Mouse (Mus musculus) hindbrain, embryonic 11.5 days (tissue): ENCODE measurements around the gene Sypl2. TPM values are rescaled to one million over a fixed set of nuclear protein-coding genes. Genes with fewer than 3 reads are reported as not detected.

Source experiments
- ATAC-seq: fragments of 200-750 bp; cut with Nextera tagmentation; 2 replicates; pipeline ENCODE4 v1.8.0; 2017; ENCODE audit warnings: mild to moderate bottlenecking, moderate TSS enrichment, moderate library complexity; ENCODE audit not compliant: low FRiP score
- DNase-seq: peaks from one replicate; pipeline ENCODE4 v3.0.0-alpha.2; 2015; ENCODE audit warnings: low spot score
- H3K27ac ChIP-seq: fragments of 300-500 bp; sonication (generic); 2 replicates; pipeline ENCODE4 v1.5.1; 2014; ENCODE audit warnings: mild to moderate bottlenecking, low read depth, low read length
- H3K27me3 ChIP-seq: fragments of 300-500 bp; sonication (generic); 2 replicates; pipeline ENCODE4 v1.6.1; 2014; ENCODE audit warnings: mild to moderate bottlenecking, low read length, moderate library complexity, mixed read lengths; ENCODE audit not compliant: control insufficient read depth, insufficient read depth
- H3K36me3 ChIP-seq: fragments of 300-500 bp; sonication (generic); 2 replicates; pipeline ENCODE4 v1.6.1; 2014; ENCODE audit warnings: mild to moderate bottlenecking, low read length, moderate library complexity, mixed read lengths; ENCODE audit not compliant: control insufficient read depth, insufficient read depth
- H3K4me1 ChIP-seq: fragments of 300-500 bp; sonication (generic); replicated peaks from 2 replicates; pipeline ENCODE4 v1.6.1; 2014; ENCODE audit warnings: low read length, mixed read lengths; ENCODE audit not compliant: control insufficient read depth, insufficient read depth
- H3K4me2 ChIP-seq: fragments of 300-500 bp; sonication (generic); replicated peaks from 2 replicates; pipeline ENCODE4 v1.6.1; 2014; ENCODE audit warnings: mild to moderate bottlenecking, low read depth, low read length
- H3K4me3 ChIP-seq: fragments of 300-500 bp; sonication (generic); 2 replicates; pipeline ENCODE4 v1.5.1; 2014; ENCODE audit warnings: low read depth, low read length
- H3K9ac ChIP-seq: fragments of 300-500 bp; sonication (generic); 2 replicates; pipeline ENCODE4 v1.6.1; 2014; ENCODE audit warnings: low read depth, low read length
- H3K9me3 ChIP-seq: fragments of 300-500 bp; sonication (generic); 2 replicates; pipeline ENCODE4 v1.6.1; 2016; ENCODE audit warnings: low read length; ENCODE audit not compliant: control insufficient read depth
- WGBS: fragments of 180-500 bp; shearing (Covaris S2); extraction: QIAGEN DNeasy Blood & Tissue Kit; methylation state at CpG from one replicate; pipeline ENCODE4 v1.1.7; 2014; 5-methylcytosine and 5-hydroxymethylcytosine counted together
- polyA plus RNA-seq: library from polyadenylated mRNA; unstranded; fragments of >200 nt; fragmentation: Nextera tagmentation; extraction: Ambion mirVana; gene quantifications from 2 replicates; pipeline ENCODE4 v1.2.1, GENCODE M21; 2014

Sypl2 gene
- polyA plus RNA-seq, 1 experiment from 2014 or later, result 0.59 TPM

DNA sequence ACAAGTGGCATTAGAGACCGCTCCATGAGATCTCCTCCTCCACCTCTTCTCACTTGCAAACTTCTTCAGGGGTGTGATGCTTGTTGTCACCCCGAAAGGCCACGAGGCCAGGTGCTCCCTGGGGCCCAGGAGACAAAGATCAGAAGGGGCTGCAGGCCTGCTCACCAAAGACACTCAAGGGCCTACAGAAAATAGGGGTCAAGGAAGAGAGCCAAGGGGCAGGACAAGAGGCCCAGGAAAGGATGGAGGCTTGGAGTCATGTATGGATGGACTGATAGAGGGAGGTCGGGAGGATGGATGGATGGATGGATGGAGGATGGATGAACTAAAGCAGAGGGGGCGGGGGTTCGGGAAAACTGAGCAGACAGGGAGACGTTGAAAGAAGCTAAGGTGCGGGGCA is 16.9 kb downstream of the Sypl2 start:
- no peak for DNase-seq
- Histone ChIP-seq H3K9me3 (no peaks in the 10 kb centered on the region), H3K27ac (peak overlapping the region; percentile 96), H3K9ac (peak overlapping the region; percentile 89), H3K36me3 (peaks cover 3% of the 10 kb centered on the region; the same call in 1 of the 2 replicates), H3K4me1 (no peaks in the 10 kb centered on the region; the same call in none of the 2 replicates), H3K27me3 (no peaks in the 10 kb centered on the region), H3K4me2 (peak overlapping the region; percentile 67), H3K4me3 (peak overlapping the region; percentile 68)
- ATAC-seq, result peak; percentile 21
- WGBS, result 8% methylated on average over 8 of the region's 8 CpGs

DNA sequence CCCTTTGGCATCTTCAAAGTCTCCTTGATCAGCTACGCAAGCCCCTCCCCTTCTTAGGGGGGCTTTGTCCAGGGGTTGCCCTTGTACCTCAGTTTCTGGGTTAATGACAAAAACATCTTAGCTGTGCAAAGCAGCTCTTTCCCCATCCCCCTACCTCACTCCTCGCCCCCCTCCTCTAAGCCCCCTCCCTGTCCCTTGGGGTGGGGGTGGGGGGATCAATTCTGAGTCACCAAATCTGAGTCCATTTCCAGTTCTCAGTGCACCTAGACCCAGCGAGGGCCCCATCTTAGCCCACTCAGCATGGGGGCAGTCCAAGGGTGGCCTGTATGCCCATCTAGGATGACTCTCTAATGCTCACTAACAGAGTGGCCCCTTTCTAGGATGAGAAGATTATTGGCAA is 17.4 kb downstream of the Sypl2 start:
- DNase-seq (no peak), ATAC-seq (no peak)
- no peaks in the 10 kb centered on the region for H3K27me3 ChIP-seq
- peak overlapping the region; percentile 67 for H3K4me2 ChIP-seq
- H3K4me1 ChIP-seq, result no peaks in the 10 kb centered on the region; the same call in none of the 2 replicates
- H3K27ac ChIP-seq, result peak overlapping the region; percentile 96; the same call in 1 of the 2 replicates
- peaks cover 3% of the 10 kb centered on the region; the same call in 1 of the 2 replicates for H3K36me3 ChIP-seq
- WGBS, result 63% methylated on average over 3 of the region's 3 CpGs
- peak overlapping the region; percentile 68 for H3K4me3 ChIP-seq
- H3K9me3 ChIP-seq, result no peaks in the 10 kb centered on the region
- H3K9ac ChIP-seq, result peak overlapping the region; percentile 89

DNA sequence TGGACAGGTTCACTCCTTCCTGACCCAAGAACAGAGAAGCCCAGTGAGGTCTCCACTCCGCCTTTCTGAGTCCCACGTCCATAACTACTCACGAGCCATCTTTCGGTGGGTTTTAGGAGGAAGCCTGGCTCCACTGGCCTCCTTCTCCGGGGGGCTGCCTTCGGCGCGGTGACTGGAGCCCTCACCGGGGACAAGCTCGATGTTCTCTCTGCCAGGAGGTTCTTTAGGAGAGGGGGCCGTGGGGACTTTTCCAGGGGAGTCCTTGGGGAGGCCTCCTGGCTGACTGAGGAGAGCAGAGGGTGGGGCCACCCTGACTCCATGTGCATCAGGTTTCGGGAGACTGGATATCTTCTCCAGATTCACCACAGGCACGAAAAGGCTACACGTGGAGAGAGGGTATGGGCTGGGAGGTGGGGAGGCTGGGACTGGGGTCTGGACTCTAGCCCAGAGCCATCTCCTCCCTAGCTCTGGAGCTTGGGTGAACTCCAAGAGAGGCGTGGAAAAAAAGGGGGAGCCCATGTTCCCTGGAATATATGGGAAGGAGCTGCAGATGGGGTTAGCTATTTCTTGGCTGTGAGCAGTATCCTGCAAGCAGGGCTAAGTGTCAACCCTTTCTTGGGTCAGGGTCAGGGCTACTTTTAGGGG is 19.6 kb downstream of the Sypl2 start:
- H3K36me3 ChIP-seq, result peaks cover 3% of the 10 kb centered on the region; the same call in 1 of the 2 replicates

DNA sequence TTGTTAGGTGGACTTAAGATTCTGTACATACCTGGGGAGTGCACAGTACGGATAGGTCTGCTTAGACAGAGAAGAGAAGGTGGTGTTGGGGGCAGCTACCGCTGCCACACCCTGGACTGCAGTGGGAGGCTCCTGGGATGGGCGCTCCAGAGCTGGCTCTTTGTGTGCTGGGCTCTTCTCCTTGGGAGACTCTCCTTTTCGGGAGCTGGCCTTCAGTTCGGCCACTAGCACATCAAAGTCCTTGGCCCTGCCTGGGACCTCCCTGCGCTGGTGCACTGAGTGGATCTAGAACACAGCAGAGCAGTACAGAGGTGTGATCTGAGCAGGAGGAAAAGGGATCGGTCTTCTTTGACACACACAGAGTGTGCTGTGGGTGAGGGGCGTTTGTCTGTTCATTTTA is 20.8 kb downstream of the Sypl2 start:
- no peaks in the 10 kb centered on the region for H3K27me3 ChIP-seq
- no peak overlapping the region for H3K9ac ChIP-seq
- no peak overlapping the region for H3K27ac ChIP-seq
- ATAC-seq (no peak), DNase-seq (no peak)
- no peak overlapping the region for H3K4me3 ChIP-seq
- H3K9me3 ChIP-seq, result no peaks in the 10 kb centered on the region
- H3K4me1 ChIP-seq, result peaks cover 3% of the 10 kb centered on the region
- peaks cover 3% of the 10 kb centered on the region; the same call in 1 of the 2 replicates for H3K36me3 ChIP-seq
- no peak overlapping the region for H3K4me2 ChIP-seq
- 83% methylated on average over 8 of the region's 8 CpGs for WGBS

More for the DNA sequence above, 19.6 kb downstream of the Sypl2 start:
- ATAC-seq (no peak), DNase-seq (no peak)
- no peaks in the 10 kb centered on the region; the same call in none of the 2 replicates for H3K4me1 ChIP-seq
- no peak overlapping the region for H3K4me2 ChIP-seq
- H3K9me3 ChIP-seq, result no peaks in the 10 kb centered on the region
- no peak overlapping the region for H3K9ac ChIP-seq
- no peaks in the 10 kb centered on the region for H3K27me3 ChIP-seq
- 90% methylated on average over 15 of the region's 15 CpGs for WGBS
- no peak overlapping the region for H3K27ac ChIP-seq
- H3K4me3 ChIP-seq, result no peak overlapping the region

DNA sequence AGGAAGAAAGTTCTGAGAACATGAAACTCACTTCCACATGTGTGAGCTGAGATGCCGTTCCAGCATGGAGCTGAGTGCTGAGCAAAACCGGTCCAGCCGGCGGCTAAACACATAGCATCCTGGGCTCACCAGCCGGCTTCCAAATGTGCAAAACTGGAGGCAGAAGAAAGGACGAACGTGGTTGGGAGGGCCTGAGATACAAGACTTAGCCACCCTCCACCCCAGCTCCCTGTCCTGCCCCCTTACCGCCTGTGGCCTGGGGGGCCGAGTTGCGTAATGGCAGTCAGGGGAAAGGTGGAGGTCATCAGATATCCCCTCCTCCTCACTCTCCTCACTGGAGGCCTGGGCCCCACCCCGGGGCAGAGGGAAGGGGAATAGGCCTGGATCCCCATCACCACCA is 22.0 kb downstream of the Sypl2 start:
- peaks cover 3% of the 10 kb centered on the region; the same call in 1 of the 2 replicates for H3K36me3 ChIP-seq

DNA sequence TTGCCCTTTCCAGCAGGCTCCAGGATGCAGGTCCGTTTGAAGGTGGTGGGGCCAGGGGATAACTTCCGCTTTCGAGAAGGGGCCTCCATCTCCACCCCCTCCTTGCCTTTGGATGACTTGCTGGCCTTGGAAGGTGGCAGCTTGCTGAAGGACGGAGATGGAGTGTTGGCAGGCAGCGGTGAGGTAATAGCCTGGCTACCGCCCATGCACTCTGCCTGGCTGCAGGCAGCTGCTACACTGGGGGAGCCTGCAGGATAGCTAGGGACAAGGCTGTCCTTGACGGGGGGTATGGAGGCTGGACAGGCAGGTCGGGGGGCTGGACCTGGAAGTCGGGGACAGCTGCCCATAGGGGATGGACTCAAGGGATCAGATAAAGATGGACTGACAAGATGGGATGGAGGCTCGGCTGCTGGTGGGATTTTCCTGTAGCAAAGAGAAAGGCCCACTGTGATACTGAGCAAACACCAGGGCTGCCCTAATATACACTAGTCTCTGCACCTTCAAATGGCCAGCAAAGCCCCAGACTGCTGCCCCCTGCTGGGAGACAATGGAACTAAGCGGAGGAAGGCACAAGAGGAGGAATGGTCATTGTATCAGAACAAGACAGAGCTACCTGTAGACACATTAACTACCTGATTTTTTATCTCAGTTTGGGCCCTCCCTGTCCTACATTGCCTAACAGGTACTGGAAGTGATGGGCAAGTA is 22.7 kb downstream of the Sypl2 start:
- WGBS, result 84% methylated on average over 11 of the region's 11 CpGs
- peak; percentile 87 for DNase-seq
- ATAC-seq, result peak; percentile 17; the same call in 1 of the 2 replicates
- Histone ChIP-seq H3K4me1 (peaks cover 3% of the 10 kb centered on the region; the same call in 1 of the 2 replicates), H3K9me3 (no peaks in the 10 kb centered on the region), H3K36me3 (peaks cover 3% of the 10 kb centered on the region; the same call in 1 of the 2 replicates), H3K27me3 (no peaks in the 10 kb centered on the region), H3K9ac (no peak overlapping the region), H3K4me2 (no peak overlapping the region), H3K27ac (no peak overlapping the region), H3K4me3 (no peak overlapping the region)

More for the DNA sequence above, 22.0 kb downstream of the Sypl2 start:
- no peaks in the 10 kb centered on the region for H3K27me3 ChIP-seq
- WGBS, result 90% methylated on average over 11 of the region's 11 CpGs
- H3K9me3 ChIP-seq, result no peaks in the 10 kb centered on the region
- no peak overlapping the region for H3K4me2 ChIP-seq
- DNase-seq, result no peak
- no peak overlapping the region for H3K27ac ChIP-seq
- H3K4me1 ChIP-seq, result peaks cover 3% of the 10 kb centered on the region
- no peak overlapping the region for H3K4me3 ChIP-seq
- no peak overlapping the region for H3K9ac ChIP-seq
- ATAC-seq, result no peak

DNA sequence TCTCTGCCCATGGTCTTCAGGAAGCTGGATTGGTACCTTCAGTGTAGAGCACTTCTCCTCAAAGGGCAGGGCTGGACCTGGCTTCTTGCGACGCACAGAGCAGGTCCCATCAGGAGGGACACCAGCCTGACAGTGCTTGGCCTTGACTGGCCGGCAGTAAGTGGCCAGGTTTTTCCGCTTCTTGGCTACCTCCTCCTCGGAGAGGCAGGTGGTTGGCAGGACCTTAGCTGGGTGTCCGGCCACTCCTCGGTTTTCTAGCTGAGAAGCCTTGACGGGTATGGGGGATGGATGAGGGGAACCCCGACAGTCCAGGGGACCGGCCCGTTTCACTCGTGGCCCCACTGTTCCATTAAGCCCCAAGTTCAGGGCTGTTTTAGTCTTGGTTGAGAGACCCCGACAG is 23.2 kb downstream of the Sypl2 start:
- H3K9me3 ChIP-seq, result no peaks in the 10 kb centered on the region
- peaks cover 3% of the 10 kb centered on the region; the same call in 1 of the 2 replicates for H3K36me3 ChIP-seq
- DNase-seq (no peak), ATAC-seq (no peak)
- H3K9ac ChIP-seq, result no peak overlapping the region
- H3K4me3 ChIP-seq, result no peak overlapping the region
- no peaks in the 10 kb centered on the region for H3K27me3 ChIP-seq
- WGBS, result 91% methylated on average over 13 of the region's 13 CpGs
- 0 out of 2 replicates have a peak, but pooled peaks cover 3% of the 10 kb centered on the region for H3K4me1 ChIP-seq
- H3K27ac ChIP-seq, result no peak overlapping the region
- no peak overlapping the region for H3K4me2 ChIP-seq

DNA sequence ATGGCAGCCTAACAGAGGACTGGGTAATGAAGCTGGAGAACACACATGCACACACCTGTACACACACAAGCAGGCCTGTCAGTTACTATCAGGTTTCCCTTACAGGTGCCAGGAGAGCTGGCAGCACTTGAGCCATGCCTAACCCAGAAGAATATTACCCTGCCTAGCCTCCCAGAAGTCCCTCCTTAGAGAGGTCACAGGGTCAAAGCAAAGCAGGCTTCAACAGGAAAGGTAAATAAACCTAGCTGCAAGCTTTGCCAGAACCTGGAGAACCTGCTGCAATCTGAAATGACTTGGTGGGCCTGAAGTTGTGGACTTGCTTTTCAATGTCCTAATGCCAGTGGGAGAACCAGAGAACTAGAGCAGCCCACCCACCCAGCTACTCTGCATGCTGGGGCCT is 23.9 kb downstream of the Sypl2 start:
- Histone ChIP-seq H3K4me1 (0 out of 2 replicates have a peak, but pooled peaks cover 3% of the 10 kb centered on the region), H3K9me3 (no peaks in the 10 kb centered on the region), H3K27ac (no peak overlapping the region), H3K9ac (no peak overlapping the region), H3K4me2 (no peak overlapping the region), H3K4me3 (no peak overlapping the region), H3K36me3 (peaks cover 3% of the 10 kb centered on the region; the same call in 1 of the 2 replicates), H3K27me3 (no peaks in the 10 kb centered on the region)
- ATAC-seq (no peak), DNase-seq (no peak)
